Mouse (Mus musculus) mouse trophoblast stem cell (cell line): ENCODE results near the gene Fahd1.

Source experiments
- in situ Hi-C, 2 experiments: fragments of 300-500 bp; cut with MseI, MboI; formaldehyde crosslinking; loops; 2 replicates in 1 of 2; 3 replicates in 1 of 2; pipeline ENCODE4 v1.15.1; 2025

The Fahd1 gene

GRCm38 (mm10) chr17:24850065-24850772 lies at the start of gene Fahd1:
Gene Fahd1 (minus strand): TSS chr17:24850364.
- in situ Hi-C loops = no loop called here

GRCm38 (mm10) chr17:24899153-24899552 lies 49.0 kb upstream of the Fahd1 start:
- in situ Hi-C loops = no loop called here

DNA sequence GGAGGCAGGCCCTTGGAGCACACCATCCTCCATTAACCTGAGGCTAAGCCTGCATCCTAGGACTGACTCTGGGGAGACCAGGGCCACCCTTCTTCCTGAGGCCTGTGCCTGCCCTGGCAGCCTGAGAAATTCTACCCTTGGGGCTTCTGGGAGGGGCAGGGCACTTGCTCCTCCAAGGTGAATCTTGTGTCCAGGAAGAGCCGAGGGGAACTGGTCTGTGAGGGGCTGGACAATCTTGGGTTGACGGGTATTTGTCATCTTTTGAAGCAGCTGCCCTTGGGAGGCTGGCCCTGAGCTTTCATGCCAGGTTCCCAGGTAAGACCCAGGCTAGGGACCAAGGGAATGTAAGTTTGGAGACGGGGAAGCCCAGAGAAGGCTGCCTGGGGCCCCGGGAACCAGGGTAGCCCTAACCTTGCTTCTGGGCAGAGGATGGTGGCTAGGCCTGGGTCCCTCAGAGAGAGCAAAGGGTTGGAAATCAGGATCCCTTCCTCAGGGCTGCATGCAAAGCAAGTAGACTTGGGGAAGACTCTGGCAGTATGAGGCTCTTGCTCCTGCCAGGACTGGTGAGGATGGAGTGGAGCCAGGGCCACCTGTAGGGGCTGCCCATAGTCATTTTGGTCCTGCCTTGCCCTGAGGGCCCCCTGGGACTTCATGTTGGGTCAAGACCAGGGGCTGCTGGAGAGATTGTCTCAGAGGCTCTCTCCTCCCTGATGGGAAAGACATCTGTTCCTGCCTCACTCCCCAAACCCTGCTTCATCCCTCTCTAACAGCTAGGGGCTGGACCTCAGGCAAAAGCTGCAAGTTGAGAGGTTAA lies 48.1 kb upstream of the Fahd1 start:
- in situ Hi-C loops = no loop called here

DNA sequence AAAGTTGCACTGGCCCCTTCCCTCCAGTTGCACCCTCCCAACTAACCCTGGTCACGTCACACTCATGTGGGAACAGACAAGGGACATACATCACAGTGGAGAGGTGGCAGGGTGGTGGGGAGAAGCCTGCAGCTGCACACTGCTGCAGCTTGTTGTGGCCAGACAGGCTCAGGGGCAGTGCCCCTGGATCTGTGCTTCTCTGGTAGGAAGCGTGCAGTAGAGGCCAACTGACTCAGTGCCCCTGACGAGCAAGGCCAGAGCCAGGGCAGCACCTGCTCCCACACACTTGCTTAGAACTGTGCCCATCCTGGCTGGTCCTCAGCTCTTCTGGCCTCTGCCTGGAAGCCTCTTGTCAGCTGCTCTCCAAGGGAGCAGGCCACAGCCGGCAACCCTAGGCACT lies 47.4 kb upstream of the Fahd1 start:
- in situ Hi-C loops = no loop called here

GRCm38 (mm10) chr17:24896993-24897269 lies 46.8 kb upstream of the Fahd1 start:
- in situ Hi-C loops = no loop called here

GRCm38 (mm10) chr17:24896241-24896992 lies 46.3 kb upstream of the Fahd1 start, which contains the start of gene Nme3:
Gene Nme3 (plus strand): TSS chr17:24896500.
- in situ Hi-C loops = no loop called here

DNA sequence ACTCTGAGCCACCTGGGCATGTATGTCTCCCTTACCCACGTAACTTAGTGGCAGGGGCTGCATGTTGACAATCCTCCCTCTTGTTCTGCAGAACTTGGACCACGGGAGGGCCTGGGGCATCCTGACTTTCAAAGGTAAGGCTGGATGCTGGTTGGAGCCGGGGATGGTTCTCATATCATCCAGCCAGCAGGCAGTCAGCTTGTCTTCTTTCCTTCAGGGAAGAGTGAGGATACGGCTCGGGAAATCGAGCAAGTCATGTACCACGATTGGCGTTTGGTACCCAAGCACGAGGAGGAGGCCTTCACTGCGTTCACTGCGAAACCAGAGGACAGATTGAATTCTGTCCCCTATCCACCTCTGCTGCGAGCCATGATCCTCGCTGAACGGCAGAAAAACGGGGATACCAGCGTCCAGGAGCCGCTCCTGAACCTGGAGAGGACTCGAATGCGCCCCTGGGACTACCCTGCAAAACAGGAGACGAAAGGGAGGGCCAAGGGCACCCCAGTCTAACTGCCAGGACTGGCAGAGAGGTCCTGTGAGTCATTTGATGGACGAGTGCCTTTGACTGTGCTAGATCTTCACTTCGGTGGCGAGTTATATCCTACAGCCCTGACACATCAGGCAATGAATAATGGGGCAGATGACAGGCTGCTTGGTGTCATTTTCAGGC lies 45.5 kb upstream of the Fahd1 start:
- in situ Hi-C loops = no loop called here

DNA sequence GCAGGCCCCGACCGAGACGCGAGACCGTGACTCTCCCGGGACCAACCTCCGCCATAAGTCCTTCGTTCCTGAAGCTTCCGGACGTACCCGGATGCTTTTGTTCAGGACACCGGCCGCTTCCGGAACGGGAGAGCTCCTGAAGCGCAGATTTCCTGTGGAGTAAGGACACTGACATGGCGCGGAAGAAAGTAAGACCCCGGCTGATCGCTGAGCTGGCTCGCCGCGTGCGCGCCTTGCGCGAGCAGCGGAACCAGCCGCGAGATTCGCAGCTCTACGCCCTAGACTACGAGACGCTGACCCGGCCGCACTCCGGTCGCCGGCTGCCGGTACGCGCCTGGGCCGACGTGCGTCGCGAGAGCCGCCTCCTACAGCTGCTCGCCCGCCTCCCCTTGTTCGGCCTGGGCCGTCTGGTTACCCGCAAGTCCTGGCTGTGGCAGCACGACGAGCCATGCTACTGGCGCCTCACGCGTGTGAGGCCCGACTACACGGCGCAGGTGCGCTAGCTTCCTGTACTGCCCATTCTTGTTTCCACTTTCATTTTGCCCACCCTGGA lies 44.9 kb upstream of the Fahd1 start, which contains the start of the genes Eme2 and Mrps34:
Eme2 (minus strand) TSS at position 93 of the 553 bp plus-strand sequence.
Mrps34 (plus strand) TSS at position 122 of the 553 bp plus-strand sequence.
- in situ Hi-C loops = no loop called here

DNA sequence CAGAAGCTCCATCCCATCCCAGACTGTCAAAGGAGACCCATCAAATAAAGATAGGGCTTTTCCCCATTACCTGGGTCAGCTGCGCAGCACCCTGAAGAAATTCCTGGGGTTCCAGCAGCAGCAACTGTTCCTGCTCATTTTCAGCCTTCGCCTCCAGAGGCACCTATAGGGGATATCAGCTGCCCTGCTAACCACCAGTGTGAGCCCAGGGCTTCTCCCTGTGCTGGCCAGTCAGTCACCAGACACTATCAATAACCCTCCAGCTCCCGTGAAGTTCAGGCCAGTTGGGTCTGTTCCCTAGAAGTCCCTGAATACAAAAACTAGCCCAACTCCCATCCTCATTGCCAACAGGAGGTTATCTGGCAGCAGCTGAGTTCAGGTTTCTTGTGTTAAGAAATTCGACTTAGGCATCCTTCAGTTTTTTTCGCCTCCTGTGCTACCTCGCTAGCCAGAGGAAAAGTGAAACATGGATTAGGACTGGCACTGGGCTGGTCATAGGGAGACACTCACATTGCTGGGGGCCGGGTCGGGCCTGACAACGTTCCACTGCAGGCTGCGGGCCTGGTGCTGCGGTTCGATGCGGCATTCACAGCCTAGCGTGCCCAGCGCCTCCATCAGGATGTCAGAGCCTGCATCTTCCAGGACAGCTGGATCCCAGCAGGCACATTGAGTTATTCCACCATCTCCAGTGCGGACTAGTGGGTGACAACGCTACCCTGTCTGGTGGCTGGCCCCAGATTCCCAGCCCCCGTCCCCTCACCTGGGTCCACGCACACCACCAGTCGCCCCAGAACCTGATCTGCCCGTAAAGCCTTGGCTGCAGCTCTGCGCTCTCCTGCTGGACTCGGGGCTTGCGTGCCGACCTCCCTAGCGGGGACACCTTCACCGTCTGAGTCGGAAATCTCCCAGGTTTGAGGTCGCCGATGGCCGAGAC lies 44.2 kb upstream of the Fahd1 start:
- in situ Hi-C loops = no loop called here

GRCm38 (mm10) chr17:24893276-24893675 lies 43.1 kb upstream of the Fahd1 start:
- in situ Hi-C loops = no loop called here

- in situ Hi-C loops = no loop called here
Observed at GRCm38 (mm10) chr17:24892785-24893184, 42.6 kb upstream of the Fahd1 start.

- in situ Hi-C loops = no loop called here
Observed at GRCm38 (mm10) chr17:24891321-24891720, 41.2 kb upstream of the Fahd1 start.

DNA sequence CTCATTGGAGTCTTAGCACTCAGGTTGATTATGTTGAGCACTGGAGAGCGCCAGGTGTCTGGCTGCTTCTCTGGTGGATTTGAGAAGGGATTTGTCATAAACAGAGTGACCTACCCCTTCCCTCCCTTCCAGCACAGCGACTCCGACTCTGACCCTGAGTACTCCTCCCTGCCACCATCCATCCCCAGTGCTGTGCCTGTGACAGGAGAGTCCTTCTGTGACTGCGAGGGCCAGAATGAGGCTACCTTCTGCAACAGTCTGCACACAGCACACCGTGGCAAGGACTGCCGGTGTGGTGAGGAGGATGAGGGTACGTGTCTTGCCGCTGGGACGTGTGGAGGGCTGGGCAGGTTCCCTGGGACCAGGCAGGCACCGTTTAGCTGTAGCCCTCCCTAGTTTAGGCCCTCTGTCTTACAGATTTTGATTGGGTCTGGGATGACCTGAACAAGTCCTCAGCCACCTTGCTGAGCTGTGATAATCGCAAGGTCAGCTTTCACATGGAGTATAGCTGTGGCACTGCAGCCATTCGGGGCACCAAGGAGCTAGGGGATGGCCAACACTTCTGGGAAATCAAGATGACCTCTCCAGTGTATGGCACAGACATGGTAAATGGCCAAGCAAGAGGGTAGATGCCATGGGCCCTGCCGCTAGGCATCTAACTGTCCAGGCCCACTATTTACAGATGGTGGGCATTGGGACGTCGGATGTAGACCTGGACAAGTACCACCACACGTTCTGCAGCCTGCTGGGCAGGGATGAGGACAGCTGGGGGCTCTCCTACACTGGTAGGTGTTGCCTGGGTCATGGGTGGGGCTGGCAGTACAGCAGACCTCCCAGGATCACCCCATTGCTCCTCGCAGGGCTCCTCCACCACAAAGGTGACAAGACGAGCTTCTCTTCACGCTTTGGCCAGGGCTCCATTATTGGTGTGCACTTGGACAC lies 40.3 kb upstream of the Fahd1 start:
- in situ Hi-C loops = no loop called here

- in situ Hi-C loops = no loop called here
Observed at GRCm38 (mm10) chr17:24888862-24889261, 38.7 kb upstream of the Fahd1 start.

DNA sequence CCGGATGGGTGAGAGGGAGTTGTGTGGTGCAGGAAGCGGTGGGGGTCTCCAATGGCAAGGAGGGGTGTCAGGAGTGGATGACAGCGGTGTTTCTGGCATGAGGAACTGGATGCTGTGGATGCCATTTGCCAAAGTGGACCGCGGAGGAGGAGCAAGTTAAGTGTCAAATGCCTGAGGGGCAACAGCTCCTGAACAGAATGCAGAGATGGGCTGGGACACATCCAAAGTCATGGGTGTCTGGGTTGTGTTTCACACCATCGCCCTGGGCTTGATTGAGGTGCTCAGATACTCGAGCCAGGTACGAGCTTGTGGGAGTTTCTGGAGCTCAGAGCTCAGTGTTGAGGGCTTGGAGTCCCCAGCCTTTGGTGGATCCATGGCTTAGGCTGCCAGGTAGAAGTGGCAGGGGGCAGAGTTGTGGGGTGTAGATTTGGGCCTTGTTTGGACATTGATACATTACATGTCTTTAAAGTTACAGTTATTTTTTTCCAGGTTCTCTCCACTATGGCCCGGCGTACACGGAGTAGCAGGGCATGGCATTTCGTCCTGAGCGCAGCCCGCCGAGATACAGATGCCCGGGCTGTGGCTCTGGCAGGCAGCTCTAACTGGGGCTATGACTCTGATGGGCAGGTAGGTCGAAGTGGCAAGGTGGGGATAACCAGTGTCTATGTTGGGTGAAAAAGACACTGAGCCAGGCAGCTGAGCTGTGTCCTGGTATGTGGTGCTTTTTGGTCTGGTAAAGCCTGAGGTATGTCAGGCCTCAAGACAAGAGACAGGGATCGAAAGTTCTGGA lies 37.3 kb upstream of the Fahd1 start:
- in situ Hi-C loops = no loop called here

GRCm38 (mm10) chr17:24886932-24887271 lies 36.7 kb upstream of the Fahd1 start:
- in situ Hi-C loops = no loop called here

GRCm38 (mm10) chr17:24886134-24886931 lies 36.2 kb upstream of the Fahd1 start, which contains the start of the genes Nubp2 and Spsb3:
Gene Nubp2 (minus strand): TSS chr17:24886349.
Gene Spsb3 (plus strand): TSS chr17:24886643.
- in situ Hi-C loops = no loop called here
